Mouse (Mus musculus) E14TG2a.4 (cell line): ENCODE data around the gene 2700049A03Rik.
"Not testable (repeated sequence)": the region's sequence is repeated elsewhere in the genome, so short reads cannot be mapped to it uniquely, and the experiment has no call there.

Experiments used
- H3K27me3 ChIP-seq: 2 replicates; pipeline ENCODE4 v1.6.1; 2014; ENCODE audit warnings: low read length, control low read depth; ENCODE audit not compliant: insufficient read depth
- H3K36me3 ChIP-seq: 2 replicates; pipeline ENCODE4 v1.6.1; 2014; ENCODE audit warnings: low read length, control low read depth; ENCODE audit not compliant: insufficient read depth
- H3K4me1 ChIP-seq: replicated peaks from 2 replicates; pipeline ENCODE4 v1.6.1; 2014; ENCODE audit warnings: low read depth, low read length, control low read depth
- H3K4me3 ChIP-seq: replicated peaks from 2 replicates; pipeline ENCODE4 v1.5.1; 2014; ENCODE audit warnings: mild to moderate bottlenecking, low read length
- H3K9me3 ChIP-seq: 2 replicates; pipeline ENCODE4 v1.6.1; 2014; ENCODE audit warnings: low read length, control low read depth
- CTCF ChIP-seq: conservative IDR thresholded peaks from 2 replicates; pipeline ENCODE4 v1.5.1; 2014; ENCODE audit warnings: low read length
- NANOG ChIP-seq: IDR thresholded peaks from 2 replicates; pipeline ENCODE4 v1.6.1; 2014; ENCODE audit warnings: borderline replicate concordance, low read length, mixed read lengths
- POU5F1 ChIP-seq: IDR thresholded peaks from 2 replicates; pipeline ENCODE4 v1.6.1; 2014; ENCODE audit warnings: low read length, borderline replicate concordance

2700049A03Rik gene

DNA sequence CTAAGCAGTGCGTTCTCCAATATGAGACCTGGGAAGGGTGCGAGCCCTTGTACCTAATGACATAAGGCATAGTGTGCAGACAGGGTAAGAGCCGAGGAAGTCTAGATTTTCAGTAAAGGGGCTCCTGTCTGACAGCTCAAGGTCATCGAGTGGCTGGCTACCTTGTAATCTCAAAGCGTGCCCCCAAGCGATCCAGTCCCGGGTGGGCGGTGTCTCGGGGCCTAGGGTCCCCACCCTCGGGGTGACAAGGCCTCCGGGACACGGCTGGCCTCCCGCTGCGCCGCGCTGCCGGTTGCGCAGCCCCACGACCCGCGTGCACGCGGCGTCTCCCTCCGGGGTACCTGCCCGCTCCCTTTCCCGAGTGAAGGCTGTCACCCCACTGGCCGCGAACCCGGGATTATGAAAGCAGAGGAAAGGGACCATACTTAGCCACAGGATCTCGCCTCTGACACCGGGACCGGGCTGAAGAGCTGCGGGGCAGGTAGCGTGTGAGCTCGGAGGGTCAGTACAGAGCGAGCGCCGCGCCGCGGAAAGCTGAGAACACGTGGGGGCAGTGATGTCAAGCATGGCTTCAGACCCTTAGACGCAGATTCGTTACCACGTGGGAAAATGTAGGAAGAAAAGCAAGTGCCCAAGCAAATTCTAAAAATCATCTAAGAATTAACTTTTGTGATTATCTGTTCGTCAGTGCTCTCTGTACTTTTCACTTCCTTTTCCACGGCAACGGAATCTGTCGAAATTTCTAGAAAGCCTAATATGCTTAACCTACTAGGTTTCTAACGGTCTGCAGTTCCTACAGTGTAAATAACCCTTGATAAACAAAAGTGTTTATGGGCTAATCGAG lies at the start of gene 2700049A03Rik, which contains the start of gene Timm9:
TSS of gene 2700049A03Rik (plus strand) at position 719 of the 844 bp plus-strand sequence.
TSS of gene Timm9 (minus strand) at position 555 of the 844 bp plus-strand sequence.
- TF ChIP-seq CTCF (no peak), NANOG (no peak), POU5F1 (no peak)
- Histone ChIP-seq H3K4me1 (peaks cover 44% of the 10 kb centered on the region), H3K27me3 (no peaks in the 10 kb centered on the region), H3K4me3 (peak within 1 kb of the TSS; percentile 100), H3K36me3 (peaks cover 52% of the 10 kb centered on the region), H3K9me3 (no peaks in the 10 kb centered on the region)

DNA sequence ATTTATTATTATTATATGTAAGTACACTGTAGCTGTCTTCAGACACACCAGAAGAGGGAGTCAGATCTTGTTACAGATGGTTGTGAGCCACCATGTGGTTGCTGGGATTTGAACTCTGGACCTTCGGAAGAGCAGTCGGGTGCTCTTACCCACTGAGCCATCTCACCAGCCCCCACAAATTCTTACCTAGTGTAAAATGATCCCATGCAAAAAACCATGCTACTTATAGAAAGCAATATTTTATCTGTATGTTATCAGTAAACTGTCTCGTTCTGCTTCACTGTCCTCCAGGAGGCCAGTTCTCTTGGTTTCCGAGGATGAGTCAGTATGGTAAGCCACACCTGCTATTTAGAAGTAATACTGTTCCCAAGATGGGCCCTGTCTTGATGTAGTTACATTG lies 32.4 kb upstream of the 2700049A03Rik start:
- H3K4me3 ChIP-seq, H3K4me1 ChIP-seq: not testable (repeated sequence)

DNA sequence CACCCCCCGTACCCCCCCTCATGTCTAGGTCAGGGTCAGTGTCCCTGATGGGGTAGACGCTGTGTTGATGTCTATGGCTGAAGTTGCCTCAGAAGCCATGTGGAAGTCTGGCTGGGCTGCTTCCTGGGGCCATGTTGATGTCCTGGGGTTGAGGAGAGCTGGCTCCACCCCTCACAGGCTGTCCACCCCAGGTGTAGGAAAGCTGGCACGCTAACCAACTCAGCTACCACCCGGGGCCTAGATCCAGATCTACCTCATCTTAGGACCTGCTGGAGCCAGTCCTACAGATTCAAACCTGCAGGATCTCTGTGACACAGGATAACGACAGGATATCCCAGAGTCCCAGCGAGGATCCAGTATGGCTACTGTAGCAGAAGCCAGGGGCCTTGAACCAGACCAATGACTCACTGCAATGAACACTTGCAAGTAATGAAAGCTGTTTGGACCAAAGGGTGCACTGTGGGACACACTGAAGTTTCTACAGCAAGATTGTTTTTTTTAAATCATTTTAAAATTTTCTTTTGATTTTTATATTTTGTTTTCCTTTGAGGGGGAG lies 29.4 kb upstream of the 2700049A03Rik start:
- no peak overlapping the region for H3K4me3 ChIP-seq

More for the DNA sequence above, 32.4 kb upstream of the 2700049A03Rik start:
- not testable (repeated sequence) for H3K9me3 ChIP-seq, H3K36me3 ChIP-seq, H3K27me3 ChIP-seq

DNA sequence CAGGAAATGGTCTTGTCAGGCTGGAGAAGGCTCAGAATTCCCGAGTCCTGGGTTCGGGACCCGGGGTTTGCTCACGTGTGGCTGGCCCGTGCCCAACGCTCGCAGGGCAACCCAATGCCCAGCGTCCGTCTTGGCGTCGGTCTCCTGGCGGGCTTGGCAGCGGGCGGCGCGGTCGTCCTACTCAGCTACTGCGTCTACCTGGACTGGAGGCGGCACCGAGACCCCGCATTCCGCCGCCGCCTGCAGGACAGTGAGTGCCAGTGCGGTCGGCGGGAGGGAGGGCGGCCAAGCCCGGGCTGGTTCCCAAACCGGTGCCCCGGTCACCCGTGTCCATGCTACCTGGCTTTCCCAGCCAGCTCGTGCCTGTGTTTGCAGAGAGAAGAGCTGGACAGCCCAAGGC lies 25.3 kb upstream of the 2700049A03Rik start, which contains the start of gene Tomm20l:
TSS of gene Tomm20l (plus strand) at position 98 of the 400 bp plus-strand sequence.
- peak within 1 kb of the TSS; percentile 71 for H3K4me3 ChIP-seq
- H3K9me3 ChIP-seq = no peaks in the 10 kb centered on the region
- H3K36me3 ChIP-seq = no peaks in the 10 kb centered on the region
- TF ChIP-seq POU5F1 = no peak
- TF ChIP-seq CTCF = no peak
- TF ChIP-seq NANOG = no peak
- peaks cover 11% of the 10 kb centered on the region for H3K4me1 ChIP-seq
- H3K27me3 ChIP-seq = no peaks in the 10 kb centered on the region

More for the DNA sequence above, 29.4 kb upstream of the 2700049A03Rik start:
- TF ChIP-seq CTCF (no peak), NANOG (no peak), POU5F1 (no peak)
- Histone ChIP-seq H3K27me3 (no peaks in the 10 kb centered on the region), H3K36me3 (no peaks in the 10 kb centered on the region), H3K4me1 (peaks cover 2% of the 10 kb centered on the region; the same call in 1 of the 2 replicates), H3K9me3 (no peaks in the 10 kb centered on the region)

DNA sequence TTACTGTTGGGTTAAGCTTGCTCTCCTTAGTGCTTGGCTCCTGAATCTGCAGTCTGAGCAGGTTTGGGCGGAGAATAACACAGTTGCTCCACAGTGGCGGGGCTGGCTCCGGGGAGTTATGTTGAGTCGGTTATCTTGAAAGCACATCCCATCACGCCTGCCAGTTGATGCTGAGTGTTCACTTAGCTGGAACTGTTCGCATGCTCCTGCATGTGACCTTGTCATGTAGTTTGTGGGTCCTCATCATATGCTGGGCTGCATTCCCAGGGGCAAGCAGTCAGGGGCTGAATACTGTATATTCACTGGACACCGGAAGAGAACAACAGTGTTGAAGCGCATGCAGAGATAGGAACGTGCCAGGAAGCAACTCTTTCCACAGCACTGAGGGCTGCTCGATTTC lies 23.6 kb upstream of the 2700049A03Rik start:
- no peaks in the 10 kb centered on the region for H3K27me3 ChIP-seq
- no peak for TF ChIP-seq CTCF
- TF ChIP-seq NANOG = no peak
- TF ChIP-seq POU5F1 = no peak
- H3K36me3 ChIP-seq = no peaks in the 10 kb centered on the region
- H3K4me3 ChIP-seq = no peak overlapping the region
- no peaks in the 10 kb centered on the region for H3K9me3 ChIP-seq
- H3K4me1 ChIP-seq = peaks cover 11% of the 10 kb centered on the region

DNA sequence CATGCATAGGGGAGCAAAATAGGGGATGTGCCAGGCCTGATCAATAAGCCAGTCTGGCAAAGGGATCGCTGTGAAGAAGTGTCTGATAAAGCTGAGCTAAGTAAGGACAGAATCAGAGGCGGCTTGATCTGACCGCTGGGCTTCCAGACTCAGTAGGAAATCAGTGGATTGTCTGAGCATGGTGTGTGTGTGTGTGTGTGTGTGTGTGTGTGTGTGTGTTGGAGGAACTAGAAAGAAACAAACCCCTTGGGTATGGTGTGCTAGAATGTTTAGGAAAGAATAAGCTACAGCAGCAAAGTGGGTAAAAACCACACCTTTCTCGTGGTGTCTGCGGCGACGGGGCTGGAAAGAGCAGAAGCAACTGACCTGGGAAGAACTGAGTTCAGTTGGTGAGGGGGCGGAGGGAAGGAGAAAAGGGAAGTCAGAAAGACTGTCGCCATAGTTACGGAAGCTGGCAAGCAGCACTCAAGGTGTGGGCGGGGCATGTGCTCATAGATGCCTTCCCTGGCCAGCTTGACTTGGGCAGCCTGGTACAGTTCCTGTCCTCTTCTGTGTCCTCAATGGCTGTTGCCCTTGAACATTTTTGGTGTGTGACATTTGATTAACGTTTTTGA lies 22.9 kb upstream of the 2700049A03Rik start:
- TF ChIP-seq NANOG = no peak
- no peak for TF ChIP-seq CTCF
- TF ChIP-seq POU5F1 = no peak
- H3K36me3 ChIP-seq = no peaks in the 10 kb centered on the region

DNA sequence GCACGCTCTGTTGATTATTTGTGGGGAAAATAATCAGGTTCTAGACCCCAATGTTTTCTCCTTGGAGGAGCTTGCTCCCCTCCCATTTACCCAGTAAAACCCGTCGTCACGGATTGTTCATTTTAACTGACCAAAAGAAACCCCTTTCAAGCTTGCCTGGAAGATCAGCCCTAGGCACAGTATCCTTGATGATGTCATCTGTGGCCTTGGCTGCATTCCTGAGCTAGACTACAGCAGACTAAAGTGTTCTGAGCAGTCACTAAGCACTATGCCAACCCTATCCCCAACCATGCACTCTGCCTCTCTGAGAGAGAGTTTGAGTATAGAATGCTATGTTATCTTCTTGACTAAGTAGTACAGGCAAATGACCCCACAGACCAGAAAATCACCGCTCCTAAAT lies 20.2 kb upstream of the 2700049A03Rik start:
- Histone ChIP-seq H3K4me3 (no peak overlapping the region), H3K9me3 (no peaks in the 10 kb centered on the region), H3K4me1 (peaks cover 11% of the 10 kb centered on the region), H3K27me3 (no peaks in the 10 kb centered on the region), H3K36me3 (no peaks in the 10 kb centered on the region)
- no peak for TF ChIP-seq NANOG
- TF ChIP-seq POU5F1 = no peak
- no peak for TF ChIP-seq CTCF

More for the DNA sequence above, 22.9 kb upstream of the 2700049A03Rik start:
- Histone ChIP-seq H3K4me1 (peaks cover 11% of the 10 kb centered on the region), H3K9me3 (no peaks in the 10 kb centered on the region), H3K27me3 (no peaks in the 10 kb centered on the region), H3K4me3 (no peak overlapping the region)

DNA sequence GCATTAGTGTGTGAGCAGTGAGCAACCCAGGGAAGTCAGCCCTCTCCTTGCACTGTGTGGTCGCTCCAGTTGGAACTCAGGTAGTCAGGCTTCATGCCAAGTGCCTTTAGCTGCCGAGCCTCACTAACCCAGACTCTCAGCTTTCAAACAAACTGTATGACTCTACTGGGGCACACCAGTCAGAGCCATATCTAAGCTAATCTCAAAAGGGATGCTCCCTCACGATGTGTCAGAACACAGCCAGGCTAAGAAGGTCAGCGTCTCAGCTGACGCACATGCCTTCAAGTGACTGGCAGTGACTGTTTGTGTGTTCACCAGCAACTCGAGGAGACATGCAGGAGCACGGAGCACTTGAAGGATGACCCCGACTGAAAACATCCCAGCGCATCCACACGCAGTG lies 13.9 kb upstream of the 2700049A03Rik start:
- TF ChIP-seq NANOG = no peak
- TF ChIP-seq POU5F1 = no peak
- no peak for TF ChIP-seq CTCF
- Histone ChIP-seq H3K9me3 (no peaks in the 10 kb centered on the region), H3K36me3 (peaks cover 47% of the 10 kb centered on the region), H3K4me1 (no peaks in the 10 kb centered on the region), H3K27me3 (no peaks in the 10 kb centered on the region), H3K4me3 (no peak overlapping the region)
